Mouse (Mus musculus): ENCODE results near the gene Hs6st3.

The Hs6st3 gene

GRCm38 (mm10) chr14:119902486-119902885 is 764.3 kb downstream of the Hs6st3 start:
- DNase-seq (ENCODE audit: low read depth, low spot score) = no peak

- peak; percentile 44 for DNase-seq (ENCODE audit: low read depth, low spot score)
Measured at GRCm38 (mm10) chr14:119908032-119908675, 770.0 kb downstream of the Hs6st3 start.

GRCm38 (mm10) chr14:119914508-119914907 is 776.4 kb downstream of the Hs6st3 start:
- DNase-seq (ENCODE audit: low read depth, low spot score) = no peak

- peak; percentile 20 for DNase-seq (ENCODE audit: low read depth, low spot score)
Measured at GRCm38 (mm10) chr14:119918281-119919034, 780.3 kb downstream of the Hs6st3 start.

- DNase-seq (ENCODE audit: low read depth, low spot score) = no peak
Measured at GRCm38 (mm10) chr14:119919177-119919576, 781.0 kb downstream of the Hs6st3 start.

All from brain, adult 2 months (tissue).